Mouse (Mus musculus): ENCODE measurements at regions not wholly inside any gene's neighbourhood (a gene's known extent, or its start where the extent isn't known, plus 50 kb on each side); places are given as distances from the start of the nearest gene placed in this dataset.

DNA sequence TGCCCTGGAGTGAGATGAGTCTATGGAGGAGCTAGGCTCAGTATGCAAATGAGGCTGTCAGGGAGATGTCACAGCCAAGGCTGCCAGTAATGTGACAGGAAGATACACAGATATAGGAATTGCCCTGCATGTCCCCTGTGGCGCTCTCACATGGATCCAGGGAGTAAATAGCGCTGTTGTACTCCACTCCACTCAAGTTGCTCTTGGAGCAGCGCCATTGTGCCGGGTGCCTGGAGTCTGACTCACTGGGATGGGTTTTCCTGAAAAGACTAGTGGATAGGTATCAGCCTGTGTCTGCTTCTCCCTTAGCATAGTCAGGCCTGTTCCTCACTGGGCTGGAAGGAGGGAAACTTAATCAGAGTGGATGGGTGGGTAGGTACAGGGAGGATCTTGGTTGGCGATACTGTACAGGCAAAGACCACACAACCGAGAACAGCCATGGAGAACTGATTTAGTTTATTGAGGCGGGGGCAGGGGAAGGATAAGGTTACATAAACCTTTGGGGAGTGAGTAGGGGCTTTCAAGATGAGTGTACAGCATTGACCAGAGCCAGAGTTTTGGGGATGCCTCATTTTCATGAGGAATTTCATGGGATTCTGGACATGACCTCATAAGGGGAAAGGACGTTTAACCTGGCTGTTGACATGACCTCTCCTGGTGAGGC, 497.5 kb upstream of the Kcnab2 start:
- Histone ChIP-seq H3K9ac (no peak overlapping the region), H3K4me3 (no peak overlapping the region), H3K4me2 (no peak overlapping the region), H3K9me3 (replicated peaks) (no peaks in the 10 kb centered on the region), H3K4me1 (replicated peaks) (no peaks in the 10 kb centered on the region), H3K36me3 (no peaks in the 10 kb centered on the region), H3K27ac (no peak overlapping the region), H3K27me3 (0 out of 2 replicates have a peak, but pooled peaks cover 4% of the 10 kb centered on the region)
- 69% methylated on average over 8 of the region's 8 CpGs for WGBS
- no peak for ATAC-seq (replicated peaks; ENCODE audit: insufficient number of reproducible peaks, insufficient read depth, low FRiP score, low read depth)

GRCm38 (mm10) chr4:152963001-152963400, 485.3 kb upstream of the Kcnab2 start:
- H3K27me3 ChIP-seq, result 0 out of 2 replicates have a peak, but pooled peaks cover 1% of the 10 kb centered on the region
- no peaks in the 10 kb centered on the region for H3K36me3 ChIP-seq
- no peaks in the 10 kb centered on the region for H3K9me3 ChIP-seq (replicated peaks)
- no peak overlapping the region for H3K4me2 ChIP-seq
- ATAC-seq (replicated peaks; ENCODE audit: insufficient number of reproducible peaks, insufficient read depth, low FRiP score, low read depth), result no peak
- no peaks in the 10 kb centered on the region for H3K4me1 ChIP-seq (replicated peaks)
- no peak overlapping the region for H3K27ac ChIP-seq
- H3K4me3 ChIP-seq, result no peak overlapping the region
- no peak overlapping the region for H3K9ac ChIP-seq
- 67% methylated on average over 6 of the region's 6 CpGs for WGBS

DNA sequence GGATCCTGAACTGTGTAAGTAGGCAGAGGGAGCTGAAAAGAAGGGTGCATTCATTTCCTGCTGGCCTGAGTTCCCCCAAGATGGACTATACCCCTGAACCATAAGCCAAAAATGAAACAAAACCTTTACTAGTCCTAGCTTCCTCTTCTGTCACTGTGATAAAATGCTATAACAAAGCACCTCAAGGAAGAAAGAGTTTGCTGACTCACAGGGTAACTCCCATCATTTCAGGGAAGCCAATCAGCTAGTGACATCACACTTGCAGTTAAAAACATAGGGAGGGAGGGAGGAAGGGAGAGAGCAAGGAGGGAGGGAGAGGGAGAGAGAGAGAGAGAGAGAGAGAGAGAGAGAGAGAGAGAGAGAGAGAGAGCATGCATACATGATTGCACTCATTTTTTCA, 484.5 kb upstream of the Kcnab2 start:
- Histone ChIP-seq H3K4me1 (replicated peaks) (no peaks in the 10 kb centered on the region), H3K27me3 (no peaks in the 10 kb centered on the region), H3K36me3 (no peaks in the 10 kb centered on the region), H3K27ac (no peak overlapping the region), H3K9ac (no peak overlapping the region), H3K9me3 (replicated peaks) (no peaks in the 10 kb centered on the region), H3K4me3 (no peak overlapping the region), H3K4me2 (no peak overlapping the region)
- no peak for ATAC-seq (replicated peaks; ENCODE audit: insufficient number of reproducible peaks, insufficient read depth, low FRiP score, low read depth)

DNA sequence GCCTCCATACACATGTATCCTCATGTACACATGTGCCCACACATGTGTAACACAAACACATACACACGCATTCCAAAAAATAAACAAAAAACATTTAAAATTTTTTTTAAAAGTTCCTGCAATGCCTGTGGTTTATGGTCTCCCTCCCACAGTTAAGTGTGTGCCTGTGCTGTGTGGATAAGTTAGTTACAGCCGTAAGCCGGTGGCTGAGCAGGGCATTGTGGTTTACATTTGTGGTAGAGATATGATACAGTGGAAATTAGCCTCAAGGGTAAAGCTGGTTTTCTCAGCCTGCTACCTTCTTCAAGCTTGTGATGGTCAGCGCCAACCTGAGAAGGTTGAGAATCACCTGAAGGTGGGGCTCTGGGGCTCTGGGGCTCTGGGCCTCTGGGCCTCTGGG, 484.0 kb upstream of the Kcnab2 start:
- H3K9ac ChIP-seq, result no peak overlapping the region
- no peak for ATAC-seq (replicated peaks; ENCODE audit: insufficient number of reproducible peaks, insufficient read depth, low FRiP score, low read depth)
- H3K4me1 ChIP-seq (replicated peaks), result no peaks in the 10 kb centered on the region
- no peaks in the 10 kb centered on the region for H3K27me3 ChIP-seq
- no peaks in the 10 kb centered on the region for H3K9me3 ChIP-seq (replicated peaks)
- no peak overlapping the region for H3K4me2 ChIP-seq
- H3K27ac ChIP-seq, result no peak overlapping the region
- H3K36me3 ChIP-seq, result no peaks in the 10 kb centered on the region
- H3K4me3 ChIP-seq, result no peak overlapping the region
- 88% methylated on average over 4 of the region's 4 CpGs for WGBS

GRCm38 (mm10) chr4:152959627-152960230, 482.1 kb upstream of the Kcnab2 start:
- 44% methylated on average over 12 of the region's 12 CpGs for WGBS
- no peak overlapping the region for H3K4me2 ChIP-seq
- H3K4me3 ChIP-seq, result no peak overlapping the region
- H3K9me3 ChIP-seq (replicated peaks), result no peaks in the 10 kb centered on the region
- H3K27me3 ChIP-seq, result no peaks in the 10 kb centered on the region
- H3K9ac ChIP-seq, result no peak overlapping the region
- H3K36me3 ChIP-seq, result no peaks in the 10 kb centered on the region
- no peak for ATAC-seq (replicated peaks; ENCODE audit: insufficient number of reproducible peaks, insufficient read depth, low FRiP score, low read depth)
- H3K27ac ChIP-seq, result no peak overlapping the region
- H3K4me1 ChIP-seq (replicated peaks), result no peaks in the 10 kb centered on the region

- no peak overlapping the region for H3K4me3 ChIP-seq
- H3K9me3 ChIP-seq (replicated peaks), result no peaks in the 10 kb centered on the region
- WGBS, result 55% methylated on average over 15 of the region's 15 CpGs
- ATAC-seq (replicated peaks; ENCODE audit: insufficient number of reproducible peaks, insufficient read depth, low FRiP score, low read depth), result no peak
- no peak overlapping the region for H3K27ac ChIP-seq
- H3K27me3 ChIP-seq, result no peaks in the 10 kb centered on the region
- no peak overlapping the region for H3K9ac ChIP-seq
- H3K36me3 ChIP-seq, result no peaks in the 10 kb centered on the region
- no peak overlapping the region for H3K4me2 ChIP-seq
- no peaks in the 10 kb centered on the region for H3K4me1 ChIP-seq (replicated peaks)
These were observed 475.7 kb upstream of the Kcnab2 start for GRCm38 (mm10) chr4:152953237-152953974.

DNA sequence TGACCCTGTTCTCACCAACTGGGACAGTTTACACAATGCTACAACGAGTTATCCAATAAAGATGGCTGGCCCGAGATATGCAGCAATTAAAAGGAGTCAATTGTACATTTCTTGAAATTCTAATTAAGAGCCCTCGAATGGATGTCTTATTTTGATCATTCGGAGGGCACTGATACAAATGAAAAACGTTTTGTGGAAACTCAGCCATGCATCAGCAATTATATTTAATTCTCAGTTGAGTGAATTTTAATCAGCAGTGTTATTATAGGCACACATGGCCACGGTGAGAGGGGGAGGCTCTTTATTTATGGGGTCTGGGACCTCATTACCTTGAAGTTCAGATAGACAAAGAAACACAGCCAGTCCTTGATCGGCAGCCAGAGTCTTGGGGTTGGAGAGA, 471.3 kb upstream of the Kcnab2 start:
- Histone ChIP-seq H3K4me3 (no peak overlapping the region), H3K9ac (no peak overlapping the region), H3K4me2 (no peak overlapping the region), H3K27ac (no peak overlapping the region), H3K4me1 (replicated peaks) (no peaks in the 10 kb centered on the region), H3K27me3 (no peaks in the 10 kb centered on the region), H3K36me3 (no peaks in the 10 kb centered on the region), H3K9me3 (replicated peaks) (no peaks in the 10 kb centered on the region)
- WGBS, result 66% methylated on average over 7 of the region's 7 CpGs
- no peak for ATAC-seq (replicated peaks; ENCODE audit: insufficient number of reproducible peaks, insufficient read depth, low FRiP score, low read depth)

GRCm38 (mm10) chr4:152941159-152941558, 463.5 kb upstream of the Kcnab2 start:
- no peaks in the 10 kb centered on the region for H3K4me1 ChIP-seq (replicated peaks)
- no peaks in the 10 kb centered on the region for H3K9me3 ChIP-seq (replicated peaks)
- H3K36me3 ChIP-seq, result no peaks in the 10 kb centered on the region
- no peak for ATAC-seq (replicated peaks; ENCODE audit: insufficient number of reproducible peaks, insufficient read depth, low FRiP score, low read depth)
- H3K9ac ChIP-seq, result no peak overlapping the region
- no peak overlapping the region for H3K27ac ChIP-seq
- no peak overlapping the region for H3K4me2 ChIP-seq
- 60% methylated on average over 8 of the region's 8 CpGs for WGBS
- H3K4me3 ChIP-seq, result no peak overlapping the region
- H3K27me3 ChIP-seq, result no peaks in the 10 kb centered on the region

- H3K4me1 ChIP-seq (replicated peaks), result no peaks in the 10 kb centered on the region
- H3K27ac ChIP-seq, result no peak overlapping the region
- no peak for ATAC-seq (replicated peaks; ENCODE audit: insufficient number of reproducible peaks, insufficient read depth, low FRiP score, low read depth)
- 72% methylated on average over 2 of the region's 2 CpGs for WGBS
- no peaks in the 10 kb centered on the region for H3K36me3 ChIP-seq
- H3K4me2 ChIP-seq, result no peak overlapping the region
- no peaks in the 10 kb centered on the region for H3K27me3 ChIP-seq
- no peak overlapping the region for H3K9ac ChIP-seq
- no peak overlapping the region for H3K4me3 ChIP-seq
- no peaks in the 10 kb centered on the region for H3K9me3 ChIP-seq (replicated peaks)
These were observed 458.9 kb upstream of the Kcnab2 start for GRCm38 (mm10) chr4:152936614-152937013.

GRCm38 (mm10) chr4:152935484-152935883, 457.8 kb upstream of the Kcnab2 start:
- H3K9ac ChIP-seq, result no peak overlapping the region
- no peak overlapping the region for H3K4me2 ChIP-seq
- WGBS, result 53% methylated on average over 3 of the region's 3 CpGs
- H3K27ac ChIP-seq, result no peak overlapping the region
- H3K4me1 ChIP-seq (replicated peaks), result no peaks in the 10 kb centered on the region
- no peaks in the 10 kb centered on the region for H3K36me3 ChIP-seq
- H3K27me3 ChIP-seq, result no peaks in the 10 kb centered on the region
- no peaks in the 10 kb centered on the region for H3K9me3 ChIP-seq (replicated peaks)
- no peak for ATAC-seq (replicated peaks; ENCODE audit: insufficient number of reproducible peaks, insufficient read depth, low FRiP score, low read depth)
- H3K4me3 ChIP-seq, result no peak overlapping the region

GRCm38 (mm10) chr4:152928422-152928985, 450.8 kb upstream of the Kcnab2 start:
- no peak overlapping the region for H3K4me2 ChIP-seq
- ATAC-seq (replicated peaks; ENCODE audit: insufficient number of reproducible peaks, insufficient read depth, low FRiP score, low read depth), result no peak

More at GRCm38 (mm10) chr4:152928422-152928985, 450.8 kb upstream of the Kcnab2 start:
- H3K9me3 ChIP-seq (replicated peaks), result no peaks in the 10 kb centered on the region
- WGBS, result 42% methylated on average over 5 of the region's 5 CpGs
- H3K27me3 ChIP-seq, result 0 out of 2 replicates have a peak, but pooled peaks cover 10% of the 10 kb centered on the region
- no peak overlapping the region for H3K4me3 ChIP-seq
- H3K4me1 ChIP-seq (replicated peaks), result no peaks in the 10 kb centered on the region
- no peaks in the 10 kb centered on the region for H3K36me3 ChIP-seq
- H3K27ac ChIP-seq, result no peak overlapping the region
- H3K9ac ChIP-seq, result no peak overlapping the region
